ENCODE assay signal across 9 mouse cellular contexts in the genomic region with DNA sequence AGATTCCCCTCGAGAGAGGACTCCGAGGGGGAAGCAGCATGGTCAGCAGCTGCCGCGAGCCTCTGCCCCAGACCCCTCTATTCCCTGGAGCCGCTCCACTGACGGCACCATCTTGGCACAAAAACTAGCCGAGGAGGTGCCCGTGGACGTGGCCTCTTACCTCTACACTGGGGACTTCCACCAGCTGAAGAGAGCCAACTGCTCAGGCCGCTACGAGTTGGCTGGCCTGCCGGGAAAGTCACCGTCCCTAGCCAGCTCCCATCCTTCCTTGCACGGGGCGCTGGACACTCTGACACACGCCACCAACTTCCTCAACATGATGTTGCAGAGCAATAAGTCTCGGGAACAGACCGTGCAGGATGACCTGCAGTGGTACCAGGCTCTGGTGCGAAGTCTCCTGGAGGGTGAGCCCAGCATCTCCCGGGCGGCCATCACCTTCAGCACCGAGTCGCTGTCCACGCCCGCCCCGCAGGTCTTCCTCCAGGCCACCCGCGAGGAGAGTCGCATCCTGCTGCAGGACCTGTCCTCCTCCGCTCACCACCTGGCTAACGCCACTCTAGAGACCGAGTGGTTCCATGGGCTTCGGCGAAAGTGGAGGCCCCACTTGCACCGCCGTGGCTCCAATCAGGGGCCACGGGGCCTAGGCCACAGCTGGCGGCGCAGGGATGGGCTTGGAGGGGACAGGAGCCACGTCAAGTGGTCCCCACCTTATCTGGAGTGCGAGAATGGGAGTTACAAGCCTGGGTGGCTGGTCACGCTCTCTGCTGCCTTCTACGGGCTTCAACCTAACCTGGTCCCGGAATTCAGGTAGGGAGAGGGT. TPM values are rescaled to one million over a fixed set of nuclear protein-coding genes. Genes with fewer than 3 reads are reported as not detected.
A peak's percentile ranks its signal among the peaks of the same experiment; 100 is the strongest.
DNase-seq lines count a peak whose midpoint lies in the region; ATAC-seq lines count a peak whose summit lies in the region.
"Had no signal": no experiment of that assay in that cellular context is flagged by ENCODE, and none has a peak within 500 bp of the region (broad histone marks: within the 10 kb centered on the region; RNA-seq: fewer than 3 reads in every experiment).

No protein-coding gene starts in this region.

- no peaks in the 10 kb centered on the region for H3K9me3 ChIP-seq in kidney, embryonic 16.5 days (ENCODE audit: low read length)
- H3K9me3 ChIP-seq in embryonic facial prominence, embryonic 12.5 days: no peaks in the 10 kb centered on the region
- no peaks in the 10 kb centered on the region for H3K9me3 ChIP-seq in neural tube, embryonic 11.5 days (ENCODE audit: control insufficient read depth, low read length)

- peak; percentile 59 for ATAC-seq in kidney, embryonic 16.5 days (ENCODE audit: low FRiP score, low TSS enrichment)
- ATAC-seq in cerebellum, adult (ENCODE audit: insufficient number of reproducible peaks, low FRiP score, low TSS enrichment): peak; percentile 29; the same call in 1 of the 2 replicates
- peak; percentile 49; the same call in 1 of the 2 replicates for ATAC-seq in embryonic facial prominence, embryonic 12.5 days (ENCODE audit: insufficient number of reproducible peaks, insufficient read depth, low FRiP score, low TSS enrichment)
- ATAC-seq in neural tube, embryonic 11.5 days (ENCODE audit: insufficient read depth, low FRiP score, low TSS enrichment): 0 out of 2 replicates have a peak, but pooled peaks have one; percentile 33
- ATAC-seq in erythroblast, adult 5-6 weeks (replicated peaks; ENCODE audit: low FRiP score, poor library complexity, severe bottlenecking): no peak

- no peaks in the 10 kb centered on the region for H3K4me1 ChIP-seq in kidney, embryonic 16.5 days (ENCODE audit: insufficient read depth, low read length)
- H3K4me1 ChIP-seq in embryonic facial prominence, embryonic 12.5 days: 0 out of 2 replicates have a peak, but pooled peaks cover 5% of the 10 kb centered on the region
- peaks cover 7% of the 10 kb centered on the region; the same call in 1 of the 2 replicates for H3K4me1 ChIP-seq in neural tube, embryonic 11.5 days (ENCODE audit: control insufficient read depth, insufficient read depth, low read length)

- 13% methylated on average over 44 of the region's 44 CpGs for WGBS in kidney, embryonic 16.5 days
- 15% methylated on average over 44 of the region's 44 CpGs for WGBS in embryonic facial prominence, embryonic 12.5 days
- 14% methylated on average over 44 of the region's 44 CpGs for WGBS in neural tube, embryonic 11.5 days

- no peak overlapping the region for H3K4me2 ChIP-seq in kidney, embryonic 16.5 days (replicated peaks; ENCODE audit: low read depth, low read length)
- peak overlapping the region; percentile 69; the same call in 1 of the 2 replicates for H3K4me2 ChIP-seq in embryonic facial prominence, embryonic 12.5 days (replicated peaks)
- peak overlapping the region; percentile 40 for H3K4me2 ChIP-seq in neural tube, embryonic 11.5 days (ENCODE audit: low read depth)

- no peak overlapping the region for H3K4me3 ChIP-seq in kidney, embryonic 16.5 days (ENCODE audit: low read length)
- H3K4me3 ChIP-seq in embryonic facial prominence, embryonic 12.5 days: no peak overlapping the region
- H3K4me3 ChIP-seq in neural tube, embryonic 11.5 days (ENCODE audit: low read depth, low read length): peak overlapping the region; percentile 34

- no peak overlapping the region for H3K9ac ChIP-seq in kidney, embryonic 16.5 days (replicated peaks; ENCODE audit: low read length)
- H3K9ac ChIP-seq in embryonic facial prominence, embryonic 12.5 days: no peak overlapping the region
- H3K9ac ChIP-seq in neural tube, embryonic 11.5 days (ENCODE audit: low read length): no peak overlapping the region

- no peak overlapping the region for H3K27ac ChIP-seq in kidney, embryonic 16.5 days (ENCODE audit: low read length)
- no peak overlapping the region for H3K27ac ChIP-seq in embryonic facial prominence, embryonic 12.5 days
- no peak overlapping the region for H3K27ac ChIP-seq in neural tube, embryonic 11.5 days (ENCODE audit: low read depth, low read length)

- H3K36me3 ChIP-seq in kidney, embryonic 16.5 days (ENCODE audit: insufficient read depth, low read length): no peaks in the 10 kb centered on the region
- H3K36me3 ChIP-seq in embryonic facial prominence, embryonic 12.5 days: no peaks in the 10 kb centered on the region
- no peaks in the 10 kb centered on the region for H3K36me3 ChIP-seq in neural tube, embryonic 11.5 days (ENCODE audit: control insufficient read depth, insufficient read depth, low read length)

- DNase-seq in kidney, adult 11 months: no peak
- DNase-seq in kidney, postnatal 14 days: peak; percentile 5
- peak; percentile 35 for DNase-seq in neural tube, embryonic 11.5 days (ENCODE audit: low spot score)
- DNase-seq in urinary bladder, postnatal 10 days (ENCODE audit: low spot score): no peak

- peaks cover 18% of the 10 kb centered on the region for H3K27me3 ChIP-seq in kidney, embryonic 16.5 days (ENCODE audit: insufficient read depth, low read length)
- H3K27me3 ChIP-seq in embryonic facial prominence, embryonic 12.5 days: peaks cover 25% of the 10 kb centered on the region
- peaks cover 15% of the 10 kb centered on the region for H3K27me3 ChIP-seq in neural tube, embryonic 11.5 days (ENCODE audit: control insufficient read depth, insufficient read depth, low read length)

RNA-seq across cellular contexts. Expression of gene Gpr158, which starts 1.2 kb away (rescaled TPM):
- polyA plus RNA-seq in kidney, embryonic 16.5 days (2015; fragmentation: Nextera tagmentation; extraction: Ambion mirVana): 0.03 TPM in 1 of 2 replicates, not detected in the other
- polyA plus RNA-seq in embryonic facial prominence, embryonic 12.5 days (2016; fragmentation: Nextera tagmentation; extraction: Ambion mirVana): 0.13 and 0.14 TPM in 2 replicates
- 0.25 and 0.30 TPM in 2 replicates for polyA plus RNA-seq in neural tube, embryonic 11.5 days (2014; fragmentation: Nextera tagmentation; extraction: Ambion mirVana)
- total RNA-seq in erythroblast, adult 5-6 weeks (2015; ENCODE audit: low replicate concordance): not detected in 2 replicates
- not detected in 2 replicates for total RNA-seq in erythroblast, adult 5-6 weeks (2017; ENCODE audit: low replicate concordance)
- total RNA-seq: neutrophil, adult 5-6 weeks had no signal

Comparison
In these comparisons a context has a peak if more than half of its experiments do, and no peak if none do; other contexts are left out.
1. DNase-seq: peak in kidney, postnatal 14 days (single experiment) and neural tube, embryonic 11.5 days (single experiment); none in kidney, adult 11 months (single experiment) and urinary bladder, postnatal 10 days (single experiment).